Mouse (Mus musculus) frontal cortex, postnatal 10 days (tissue): ENCODE results near the gene Nxn.

ENCODE experiments used
- DNase-seq, 2 experiments: peaks; one replicate each; pipeline ENCODE4 v3.0.0; 2022; ENCODE audit warnings: low spot score in 2 of 2, mixed read lengths in 1 of 2

The Nxn gene

DNA sequence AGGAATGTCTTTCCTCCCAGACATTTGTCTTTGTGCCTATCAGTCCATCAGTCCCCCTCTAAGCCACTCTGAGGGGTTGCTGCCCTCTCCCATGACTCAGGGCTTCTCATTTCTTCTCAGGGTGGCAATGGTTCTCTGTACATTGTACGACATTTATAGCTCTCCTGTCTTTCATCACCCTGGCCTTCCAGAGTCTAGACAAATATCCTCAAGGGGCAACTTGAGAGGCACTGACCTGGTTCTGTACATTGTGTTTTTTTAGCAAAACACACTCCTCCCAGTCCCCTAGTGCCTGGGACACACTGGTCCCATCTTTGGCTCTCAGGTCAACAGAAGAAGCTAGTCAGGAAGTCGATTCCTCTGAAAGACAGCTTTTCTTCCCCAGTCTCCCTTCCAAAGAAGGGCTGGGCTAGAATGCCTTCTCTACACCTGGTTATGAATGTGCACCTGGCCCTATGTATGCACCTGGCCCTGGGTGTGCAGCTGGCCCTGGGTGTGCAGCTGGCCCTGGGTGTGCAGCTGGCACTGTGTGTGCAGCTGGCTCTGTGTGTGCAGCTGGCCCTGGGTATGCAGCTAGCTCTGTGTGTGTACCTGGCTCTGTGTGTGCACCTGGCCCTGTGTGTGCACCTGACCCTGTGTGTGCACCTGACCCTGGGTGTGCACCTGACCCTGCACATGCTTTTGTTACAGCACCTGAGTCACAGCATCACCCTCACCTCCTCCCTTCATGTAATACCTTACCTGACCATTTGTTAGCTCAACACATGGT, 70.2 kb downstream of the Nxn start:
- DNase-seq, result no peak

DNA sequence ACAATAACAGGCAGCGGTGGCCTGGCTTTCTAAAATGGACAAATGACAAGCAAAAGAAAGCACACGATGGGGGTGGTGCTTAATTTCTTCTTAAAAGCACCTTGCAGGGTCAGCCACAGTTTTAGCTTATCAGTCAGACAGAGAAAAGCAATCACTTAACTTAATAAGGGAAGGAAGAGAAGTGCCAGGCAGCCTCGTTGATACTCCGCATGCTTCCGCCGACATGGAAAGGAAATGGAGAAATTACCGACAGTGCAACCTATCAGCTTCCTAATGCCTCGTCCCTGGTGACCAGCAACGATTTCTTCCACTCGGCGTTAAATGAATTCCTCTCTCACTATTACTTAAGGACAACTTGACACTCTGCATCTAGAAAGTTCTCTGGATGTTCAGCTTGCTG, 70.9 kb downstream of the Nxn start:
- DNase-seq, result no peak

DNA sequence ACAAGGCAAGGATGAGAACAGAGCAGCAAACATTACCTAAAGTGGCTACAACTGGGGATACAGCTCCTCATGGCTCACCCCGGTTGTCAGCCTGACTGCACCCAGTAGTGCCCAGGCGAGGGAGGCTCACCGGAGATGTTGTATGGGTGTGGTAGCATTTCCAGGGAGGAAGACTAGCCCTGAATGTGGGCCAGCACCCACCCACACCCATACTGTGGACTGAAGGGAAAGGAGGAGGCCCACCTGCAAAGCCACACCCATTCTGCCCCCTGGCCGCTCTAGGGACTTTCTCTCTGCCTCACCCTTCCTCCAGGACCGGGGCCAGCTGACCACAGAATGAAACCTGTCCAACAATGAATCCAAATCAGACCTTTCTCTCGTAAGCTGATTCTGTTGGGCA, 72.3 kb downstream of the Nxn start:
- no peak for DNase-seq

DNA sequence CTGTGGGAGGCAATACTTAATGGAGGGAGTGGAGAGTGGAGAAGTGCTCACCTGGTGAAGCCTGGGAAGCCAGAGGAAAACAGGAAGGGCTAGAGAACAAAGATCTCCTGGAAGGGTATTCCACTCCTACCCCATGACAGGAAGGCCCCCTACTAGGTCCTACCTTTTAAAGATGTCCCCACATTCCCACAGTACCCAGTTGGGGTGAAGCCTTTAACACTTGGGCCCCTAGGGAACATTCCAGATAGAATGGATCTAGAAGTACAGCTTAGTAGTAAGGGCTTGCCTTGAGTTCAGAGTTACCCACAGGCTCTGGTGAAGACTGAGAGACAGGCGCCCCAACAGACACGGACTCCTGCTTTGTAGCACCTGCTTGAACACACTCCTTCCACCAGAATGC, 72.9 kb downstream of the Nxn start:
- DNase-seq, result no peak

DNA sequence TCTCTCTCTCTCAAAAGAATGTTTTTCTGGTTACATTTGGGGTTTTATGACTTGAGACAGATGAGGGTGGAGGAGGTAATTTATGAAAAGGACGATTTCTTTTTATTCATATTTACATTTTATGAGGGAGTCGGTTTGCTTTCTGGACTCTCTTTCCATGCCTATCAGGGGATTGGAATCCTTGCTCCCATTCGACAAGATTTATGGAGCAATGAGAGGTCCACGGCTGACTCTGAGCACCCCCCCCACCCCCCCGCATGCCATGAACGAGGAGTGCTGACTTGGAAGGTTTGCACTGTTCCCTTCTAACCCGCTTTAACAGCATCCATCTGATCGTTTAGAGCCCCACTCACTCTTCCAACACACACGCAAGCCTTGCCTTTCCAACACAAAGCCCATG, 74.1 kb downstream of the Nxn start:
- no peak for DNase-seq

DNA sequence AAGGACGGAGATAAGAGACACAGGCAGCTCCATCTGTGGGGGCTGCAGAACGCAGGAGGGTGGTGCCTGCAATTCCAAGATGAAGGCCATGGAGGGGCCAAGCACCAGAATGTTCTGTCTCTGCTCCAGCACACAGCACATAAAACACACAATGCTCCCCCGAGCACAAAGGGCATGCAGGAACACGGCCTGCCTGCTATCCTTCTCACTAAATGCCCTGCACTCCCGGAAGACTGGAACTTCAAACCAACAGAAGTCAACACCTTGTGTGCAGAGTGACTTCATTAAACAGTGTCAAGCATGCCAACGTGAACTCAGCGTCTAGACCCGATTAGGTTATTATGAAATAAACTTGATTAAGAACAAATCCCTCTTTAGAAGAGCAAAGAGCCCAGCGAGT, 74.7 kb downstream of the Nxn start:
- no peak for DNase-seq

DNA sequence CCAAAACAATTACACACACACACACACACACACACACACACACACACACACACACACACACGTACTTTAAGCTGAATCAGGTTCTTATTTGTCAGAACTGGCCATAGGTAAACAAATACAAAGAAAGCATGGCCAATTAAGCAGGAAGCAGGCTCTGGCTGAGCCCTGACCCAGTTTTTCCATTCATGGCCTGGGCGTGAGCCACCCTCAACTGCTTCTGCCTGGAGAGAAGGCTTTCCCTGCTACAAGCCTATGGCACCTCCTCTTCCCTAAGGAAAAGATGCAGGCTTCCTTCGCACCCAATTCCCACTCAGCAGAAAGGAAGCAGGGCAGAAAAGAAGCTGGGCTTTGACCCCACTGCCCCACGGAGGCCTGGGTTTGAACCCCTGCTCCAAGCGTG, 76.0 kb downstream of the Nxn start:
- no peak for DNase-seq

DNA sequence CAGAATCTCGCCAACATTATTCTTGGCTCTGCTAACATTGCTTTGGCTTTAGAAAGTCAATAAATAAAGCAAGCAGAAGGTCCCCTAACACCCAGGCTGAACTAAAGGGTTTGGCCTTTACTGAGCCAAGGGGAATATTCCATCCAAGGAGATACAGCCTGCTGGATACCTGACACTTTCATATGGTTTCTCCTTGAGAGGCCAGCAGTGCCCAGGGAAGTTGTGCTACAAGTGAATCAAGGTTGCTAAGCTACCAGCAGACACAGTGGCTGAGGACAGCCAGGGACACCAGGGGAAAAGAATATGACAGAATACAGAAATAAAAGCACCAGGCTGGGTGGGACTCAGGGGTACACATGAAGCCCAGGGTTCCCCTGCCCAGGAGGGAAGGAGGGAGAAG, 76.9 kb downstream of the Nxn start:
- no peak for DNase-seq

DNA sequence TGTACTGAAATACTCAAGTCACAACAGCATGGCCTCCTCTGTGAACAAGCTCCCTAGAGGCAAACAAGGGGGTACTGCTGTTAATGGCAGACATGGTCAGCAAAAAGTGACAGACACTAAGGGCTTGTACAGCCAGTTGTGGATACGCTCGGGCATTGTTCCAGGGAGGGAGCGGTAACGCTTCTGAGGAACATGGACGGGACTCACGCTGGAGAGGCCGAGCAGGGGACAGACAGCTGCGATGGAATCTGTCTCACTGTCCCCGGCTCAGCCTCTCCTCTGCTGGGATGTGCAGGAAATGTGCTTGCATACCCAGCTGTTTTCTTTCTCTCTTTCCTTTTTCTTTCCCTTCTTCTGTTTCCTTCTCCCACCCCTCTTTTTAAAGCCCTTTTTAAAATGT, 78.5 kb downstream of the Nxn start:
- DNase-seq, result no peak

DNA sequence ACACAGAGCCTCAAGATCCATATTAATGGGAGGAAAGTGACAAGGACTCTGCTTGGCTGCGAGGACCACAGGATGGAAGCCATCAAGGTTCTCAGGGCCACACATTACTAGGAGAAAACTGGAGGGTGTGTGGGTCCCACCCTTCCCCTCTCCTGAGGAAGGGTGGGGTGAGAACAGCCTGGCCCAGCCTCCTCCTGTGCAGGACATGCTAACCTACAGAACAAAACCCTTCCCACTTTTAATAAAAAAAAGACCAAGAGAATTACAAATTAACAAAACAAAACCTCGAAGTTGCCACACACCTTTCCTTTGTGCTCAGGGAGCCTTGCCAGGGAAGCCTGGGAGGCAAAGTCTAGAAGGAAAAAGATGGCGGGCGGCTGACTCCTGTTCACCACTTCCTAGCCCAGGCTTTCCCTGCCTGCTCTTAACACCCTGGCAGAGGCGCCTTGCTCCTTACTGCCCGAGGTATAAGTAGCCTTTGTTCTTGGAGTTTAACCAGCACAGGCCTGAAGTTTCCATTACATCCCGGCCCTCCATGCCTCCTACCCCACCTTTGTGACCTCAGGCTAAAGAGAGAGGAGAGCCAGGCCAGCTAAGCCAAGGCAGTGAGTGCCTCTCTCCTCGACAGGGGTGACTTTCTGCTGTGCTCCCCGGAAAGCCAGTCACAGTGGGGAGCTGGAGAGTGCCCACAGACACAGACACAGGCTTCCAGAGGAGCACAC, 79.1 kb downstream of the Nxn start:
- DNase-seq, result no peak

DNA sequence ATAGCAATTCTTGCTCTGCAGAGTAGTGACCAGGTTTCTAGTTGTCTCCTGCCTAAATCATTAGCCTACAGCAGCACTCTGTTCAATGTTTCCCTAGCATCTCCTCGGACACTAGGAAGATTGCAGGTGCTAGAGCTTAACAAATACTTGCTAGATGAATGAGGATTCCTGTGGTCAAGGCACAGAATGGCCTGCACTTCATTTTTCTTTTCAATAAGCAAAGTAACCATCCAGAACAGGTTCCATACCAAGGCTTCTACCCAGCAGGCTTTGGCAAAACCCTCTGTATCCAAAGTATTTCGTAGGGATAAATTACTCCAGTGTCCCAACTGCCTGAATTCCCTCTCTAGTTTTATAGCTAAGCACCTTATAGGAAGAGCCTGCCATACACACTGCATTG, 81.0 kb downstream of the Nxn start:
- DNase-seq, result no peak

DNA sequence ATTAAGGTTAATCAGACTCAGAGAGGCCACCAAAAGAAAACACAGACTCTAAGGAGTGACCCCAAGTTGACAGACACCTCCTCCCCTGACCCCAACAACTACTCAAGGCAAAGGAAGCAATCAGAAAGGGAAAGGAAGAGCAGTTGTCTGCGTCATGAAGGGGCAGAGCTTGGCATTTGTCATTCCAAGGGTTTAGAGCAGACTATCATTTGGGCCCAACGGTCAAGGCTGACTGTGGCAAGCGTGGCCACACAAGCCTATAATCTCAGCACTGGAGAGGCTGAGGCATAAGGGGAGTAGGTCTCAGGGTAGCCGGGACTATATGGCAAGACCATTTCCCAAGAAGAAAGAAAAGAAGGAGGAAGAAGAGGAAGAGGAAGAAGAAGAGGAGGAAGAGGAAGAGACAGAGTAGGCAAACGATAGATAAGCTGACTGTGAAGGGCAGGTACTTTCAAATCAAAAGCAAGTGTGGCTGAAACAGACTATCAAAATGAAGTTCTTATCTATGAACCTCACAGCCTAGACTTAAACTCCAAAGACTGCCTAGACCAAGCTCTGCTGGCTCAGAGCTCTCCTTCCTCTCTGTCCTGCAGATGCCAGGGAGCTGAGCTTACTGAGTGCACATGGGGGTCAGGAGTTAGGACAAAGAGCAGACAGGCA, 83.0 kb downstream of the Nxn start:
- no peak for DNase-seq

DNA sequence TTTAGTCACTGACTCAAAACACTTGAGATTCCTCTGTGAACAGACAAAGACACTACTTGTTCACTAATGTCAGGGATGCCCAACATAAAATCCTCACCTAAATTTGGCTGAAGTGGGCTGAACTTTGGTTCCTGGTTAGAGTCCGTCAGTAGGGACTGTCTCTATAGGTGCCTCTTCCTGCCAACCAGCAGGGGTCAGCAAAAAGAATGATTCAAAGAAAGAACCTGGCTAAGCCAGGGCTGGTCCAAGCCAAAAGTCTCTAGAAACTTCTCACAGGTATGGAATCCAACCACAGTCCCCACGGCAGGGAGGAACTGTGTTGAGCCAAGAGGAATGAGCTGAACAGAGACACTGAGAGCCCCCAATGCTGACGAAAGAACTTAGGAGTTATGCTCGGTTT, 84.2 kb downstream of the Nxn start:
- no peak for DNase-seq

DNA sequence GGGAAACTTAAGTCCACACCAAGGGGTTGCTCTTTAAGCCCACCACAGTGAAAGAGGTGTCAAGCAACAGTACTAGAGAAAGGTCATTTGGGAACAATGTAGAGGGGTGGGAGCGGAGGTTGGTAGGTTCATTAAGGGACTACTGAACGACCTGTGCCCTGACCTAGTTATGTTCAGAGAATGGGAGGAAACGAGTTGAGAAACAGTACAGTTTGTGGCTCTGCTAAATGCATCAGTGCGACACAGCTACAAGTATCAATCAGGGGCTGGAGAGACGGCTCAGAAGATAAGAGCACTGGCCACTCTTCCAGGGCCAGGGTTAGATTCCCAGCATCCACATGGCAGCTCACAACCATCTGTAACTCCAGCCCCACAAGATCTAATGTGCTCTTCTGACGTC, 84.8 kb downstream of the Nxn start:
- no peak for DNase-seq

DNA sequence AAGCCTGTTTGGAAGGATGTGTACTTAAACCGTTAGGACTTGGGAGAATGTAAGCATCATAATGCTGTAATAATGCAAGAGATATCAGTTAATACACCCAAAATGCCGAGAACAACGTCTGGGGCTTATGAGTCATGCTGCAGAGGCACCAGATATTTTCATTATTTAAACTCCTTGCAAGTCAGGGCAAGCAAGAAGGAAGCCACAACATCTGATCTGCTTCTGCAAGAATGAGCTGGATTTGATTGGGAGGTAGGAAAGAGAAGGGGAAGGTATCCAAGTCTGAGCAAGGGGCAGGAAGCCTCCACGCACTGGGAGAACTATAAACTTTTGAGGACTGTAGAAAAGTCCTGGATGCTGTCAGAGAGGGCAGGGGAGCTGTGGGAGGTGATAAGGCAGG, 86.1 kb downstream of the Nxn start:
- DNase-seq, result no peak

DNA sequence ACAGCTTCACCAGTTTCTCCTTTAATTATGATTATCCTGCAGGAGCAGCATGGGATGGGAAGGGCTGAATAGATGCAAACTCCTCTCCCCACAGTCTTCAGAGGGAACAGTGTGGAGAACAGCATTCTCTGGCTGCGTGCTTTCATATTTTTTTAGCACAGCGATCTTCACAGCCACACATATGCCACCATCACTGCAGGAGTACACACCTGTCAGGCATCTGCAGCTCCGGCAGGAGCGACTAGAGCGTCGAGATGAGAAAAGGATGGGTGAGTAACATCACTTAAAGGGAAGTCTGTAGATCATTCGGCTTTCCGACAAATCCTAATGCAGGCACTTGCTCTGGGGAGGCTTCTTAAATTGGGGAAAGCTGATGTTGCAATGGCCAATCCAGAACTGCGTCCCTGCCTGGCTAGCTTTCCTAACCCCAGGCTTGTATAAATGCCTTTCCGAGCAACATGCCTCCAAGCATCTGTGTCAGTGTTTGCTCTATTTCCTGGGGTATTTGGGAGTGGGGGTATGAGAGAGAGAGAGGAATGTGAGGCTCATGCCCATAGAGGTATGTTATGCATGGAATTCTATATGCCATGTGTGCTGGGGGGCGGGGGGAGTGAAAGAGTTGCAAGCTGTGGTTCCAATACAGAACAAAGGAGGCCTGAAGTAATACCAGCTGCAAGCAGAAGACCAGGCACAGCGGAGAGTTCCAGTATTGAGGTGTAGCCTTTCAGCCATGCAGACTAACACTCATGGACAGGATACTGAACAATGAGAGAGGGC, 87.5 kb downstream of the Nxn start:
- no peak for DNase-seq

DNA sequence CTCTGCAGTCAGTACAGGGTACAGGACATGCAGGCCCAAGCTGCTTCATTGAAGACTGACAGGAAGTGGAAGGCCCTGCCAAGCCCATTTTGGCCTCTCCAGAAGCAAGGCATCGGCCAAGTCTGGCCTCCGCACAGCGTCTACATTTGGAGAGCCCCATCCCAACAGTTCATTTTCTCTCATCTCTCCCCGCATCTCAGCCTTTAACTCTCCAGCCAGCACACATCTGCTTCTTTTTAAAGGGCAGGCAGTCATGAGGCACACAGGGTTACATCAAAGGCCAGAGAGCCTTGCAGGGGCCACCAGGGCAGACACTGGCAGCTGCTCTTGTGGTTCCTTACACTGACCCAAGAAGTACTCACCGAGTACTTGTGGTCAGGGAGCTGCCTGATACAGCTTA, 89.1 kb downstream of the Nxn start:
- DNase-seq, result no peak

DNA sequence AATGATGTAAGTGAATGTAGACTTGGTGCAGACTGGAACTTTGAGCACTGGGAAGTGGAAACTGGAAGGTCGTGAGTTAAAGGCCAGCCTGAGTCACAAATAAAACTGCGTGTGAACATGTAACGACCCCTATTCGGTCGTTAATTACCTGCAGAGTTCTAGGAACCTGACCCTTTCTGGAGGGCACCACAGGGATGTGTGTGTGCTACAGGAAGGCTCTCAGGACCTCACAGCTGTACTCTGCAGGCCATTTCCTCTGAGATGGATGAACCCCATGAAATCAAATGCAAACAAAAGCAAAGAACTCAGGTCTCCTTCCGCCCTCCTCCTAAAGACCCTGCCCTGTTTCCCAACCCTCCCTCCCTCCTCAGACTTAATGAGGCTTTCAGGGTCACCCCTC, 89.9 kb downstream of the Nxn start:
- no peak for DNase-seq

DNA sequence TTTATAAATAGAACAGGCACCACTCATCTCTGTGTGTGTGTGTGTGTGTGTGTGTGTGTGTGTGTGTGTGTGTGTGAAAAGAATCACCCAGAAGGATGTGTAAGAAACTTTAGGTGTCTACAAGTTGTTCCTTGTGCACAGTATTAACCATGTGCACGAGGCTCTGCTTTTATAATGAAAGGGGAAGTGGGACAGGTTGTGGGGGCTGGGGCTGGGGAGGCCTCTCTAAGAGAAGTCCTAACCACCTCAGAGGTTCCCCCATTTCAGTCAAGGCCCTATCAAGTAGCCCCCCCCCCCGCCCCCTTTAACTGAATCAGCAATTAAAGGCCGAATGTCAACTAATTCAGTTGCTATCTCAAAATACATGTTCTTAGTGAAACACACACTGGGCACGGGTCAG, 92.2 kb downstream of the Nxn start:
- DNase-seq, result no peak

DNA sequence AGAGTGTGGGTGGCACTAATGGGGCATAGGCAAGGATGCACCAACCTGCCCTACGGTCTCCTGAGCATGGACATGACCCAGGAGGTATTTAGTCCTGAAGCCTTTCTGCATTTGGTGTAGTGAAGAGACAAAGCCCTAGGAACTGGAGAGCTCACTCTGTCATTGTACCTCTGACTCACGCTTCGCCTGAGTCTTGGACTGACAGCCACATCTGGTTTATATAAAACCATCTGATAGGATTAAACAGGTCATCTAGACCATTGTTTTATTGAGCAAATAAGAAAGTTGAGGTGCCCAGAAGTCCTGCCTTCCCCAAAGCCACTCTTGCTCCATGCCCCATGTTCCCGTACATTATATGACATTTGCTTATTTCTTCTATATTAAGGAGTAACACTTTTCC, 93.4 kb downstream of the Nxn start:
- DNase-seq, result no peak

DNA sequence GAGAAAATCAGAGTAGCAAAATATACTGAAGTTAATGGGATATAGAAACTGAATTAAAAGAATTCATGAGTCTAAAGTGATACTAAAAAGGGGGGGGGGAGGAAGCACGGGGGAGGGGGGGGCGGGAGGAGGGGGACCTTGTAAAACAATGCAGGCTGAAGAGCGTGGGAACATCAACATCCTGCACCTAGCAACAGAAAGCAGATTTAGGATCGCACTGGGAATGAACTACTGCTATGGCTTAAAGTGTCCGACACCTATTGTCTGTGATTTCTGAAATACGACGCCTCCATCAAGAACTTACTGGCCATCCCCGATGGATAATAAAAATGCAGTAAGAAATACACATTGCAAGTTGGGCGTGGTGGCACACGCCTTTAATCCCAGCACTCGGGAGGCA, 95.6 kb downstream of the Nxn start:
- no peak for DNase-seq

DNA sequence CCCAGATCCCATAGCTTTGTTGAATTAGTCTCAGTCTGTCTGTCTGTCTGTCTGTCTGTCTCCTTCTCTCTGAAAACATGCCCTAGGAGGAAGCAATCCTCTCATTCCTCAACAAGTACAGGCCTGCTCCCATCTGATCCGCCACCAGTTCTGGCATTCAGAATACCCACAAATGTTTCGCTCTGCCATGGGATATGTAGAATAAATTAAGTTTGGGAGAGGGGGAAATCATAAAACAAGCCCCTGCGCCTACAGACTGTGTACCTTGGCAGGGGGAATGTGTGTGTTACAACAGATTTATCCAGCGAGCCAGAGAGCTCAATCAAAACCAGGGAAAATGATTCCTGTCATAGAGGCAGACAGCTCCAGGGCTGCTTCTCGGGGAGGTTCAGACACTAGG, 98.1 kb downstream of the Nxn start:
- no peak for DNase-seq
